Comparison of ENCODE assay signal across 8 mouse cellular contexts in the genomic region with DNA sequence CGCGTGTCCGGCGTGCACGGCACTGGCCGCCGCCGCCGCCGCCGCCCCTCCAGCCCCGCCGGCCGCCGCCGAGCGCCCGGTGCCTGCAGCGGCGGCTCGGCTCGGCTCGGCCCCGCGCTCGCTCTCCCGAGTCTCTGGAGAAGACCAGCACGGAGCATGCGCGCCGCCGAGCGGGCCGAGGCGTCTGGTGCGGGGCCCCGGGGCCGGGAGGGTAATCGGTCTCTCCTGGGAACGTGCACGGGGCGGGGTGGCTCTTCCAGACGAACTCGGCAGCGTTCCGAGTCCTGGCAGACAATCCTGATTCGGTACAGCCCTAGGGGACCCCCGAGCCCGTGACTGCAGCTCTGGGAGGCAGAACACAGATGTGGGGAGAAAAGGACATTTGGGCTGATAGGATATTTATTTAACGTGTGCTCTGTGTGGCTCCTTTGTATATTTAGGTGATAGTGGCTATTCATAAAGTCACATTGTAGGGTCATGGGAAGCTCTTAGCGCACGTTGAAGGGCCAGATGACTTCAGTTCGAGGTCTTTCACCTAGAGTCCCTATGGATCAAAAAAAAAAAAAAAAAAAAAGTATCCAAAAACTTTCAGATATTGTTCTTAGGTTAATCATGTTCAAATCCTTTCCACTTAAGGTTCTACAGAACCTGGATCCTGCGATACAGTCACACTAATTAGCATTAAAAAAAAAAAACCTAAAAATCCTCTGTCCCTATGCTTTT. TPM values are rescaled to one million over a fixed set of nuclear protein-coding genes. Genes with fewer than 3 reads are reported as not detected.
DNase-seq lines count a peak whose midpoint lies in the region; ATAC-seq and TF ChIP-seq lines count a peak whose summit lies in the region.

No protein-coding gene starts in this region.

- peak overlapping the region; percentile 68 for H3K4me2 ChIP-seq in embryonic facial prominence, embryonic 15.5 days (replicated peaks)
- H3K4me2 ChIP-seq in kidney, embryonic 14.5 days (replicated peaks; ENCODE audit: low read depth, low read length) = peak overlapping the region; percentile 64
- H3K4me2 ChIP-seq in myocyte (ENCODE audit: low read depth) = peak overlapping the region; percentile 97

- TF ChIP-seq POLR2A in bone marrow macrophage, adult 2 months (IDR thresholded peaks at IDR 0.05; ENCODE audit: borderline replicate concordance, low read depth, low read length) = no peak
- 0 out of 2 replicates have a peak, but pooled peaks have one; percentile 32 for TF ChIP-seq POLR2A in liver, adult 2 months (IDR thresholded peaks at IDR 0.05; ENCODE audit: extremely low read depth, insufficient read depth, low read length)
- peak; percentile 68 for TF ChIP-seq POLR2A in myocyte (IDR thresholded peaks at IDR 0.05; ENCODE audit: insufficient read length, low read depth)

- H3K27me3 ChIP-seq in C2C12 (ENCODE audit: control insufficient read depth, insufficient read depth, insufficient read length) (no peaks in the 10 kb centered on the region), myocyte (ENCODE audit: control insufficient read depth, insufficient read depth, insufficient read length) (no peaks in the 10 kb centered on the region)
- no peaks in the 10 kb centered on the region for H3K27me3 ChIP-seq in embryonic facial prominence, embryonic 15.5 days
- no peaks in the 10 kb centered on the region for H3K27me3 ChIP-seq in kidney, embryonic 14.5 days (ENCODE audit: control insufficient read depth, insufficient read depth, low read length)
- no peaks in the 10 kb centered on the region for H3K27me3 ChIP-seq in liver, adult 2 months (ENCODE audit: control insufficient read depth, insufficient read depth, low read length)

- H3K79me3 ChIP-seq in C2C12 (ENCODE audit: low read depth) = peaks cover 26% of the 10 kb centered on the region

- peak; percentile 85 to 87 for DNase-seq in heart, adult 9 months (ENCODE audit: low spot score in 2 of 2)
- peak; percentile 69 for DNase-seq in liver, adult 2 months (ENCODE audit: extremely low read depth, low read depth, low spot score)
- DNase-seq in spleen, postnatal 4 days (ENCODE audit: low spot score in 2 of 2) = peak; percentile 86 to 93

- TF ChIP-seq CTCF in C2C12 (IDR thresholded peaks at IDR 0.05; ENCODE audit: control insufficient read depth, insufficient read depth, insufficient read length) = no peak
- no peak for TF ChIP-seq CTCF in bone marrow macrophage, adult 2 months (IDR thresholded peaks at IDR 0.05; ENCODE audit: low read depth, low read length)
- peak; percentile 24; the same call in 1 of the 2 replicates for TF ChIP-seq CTCF in liver, adult 2 months (IDR thresholded peaks at IDR 0.05; ENCODE audit: low read depth, low read length)

- no peaks in the 10 kb centered on the region for H3K36me3 ChIP-seq in C2C12 (ENCODE audit: control insufficient read depth, insufficient read depth)
- H3K36me3 ChIP-seq in embryonic facial prominence, embryonic 15.5 days = no peaks in the 10 kb centered on the region
- H3K36me3 ChIP-seq in kidney, embryonic 14.5 days (ENCODE audit: control insufficient read depth, insufficient read depth, low read length) = no peaks in the 10 kb centered on the region
- no peaks in the 10 kb centered on the region for H3K36me3 ChIP-seq in liver, adult 2 months (ENCODE audit: control insufficient read depth, insufficient read depth, low read length)
- H3K36me3 ChIP-seq in myocyte (ENCODE audit: control insufficient read depth, insufficient read depth) = no peaks in the 10 kb centered on the region

- H3K9ac ChIP-seq in embryonic facial prominence, embryonic 15.5 days = peak overlapping the region; percentile 95
- peak overlapping the region; percentile 95 for H3K9ac ChIP-seq in kidney, embryonic 14.5 days (ENCODE audit: low read depth, low read length)
- peak overlapping the region; percentile 97 for H3K9ac ChIP-seq in liver, adult 2 months (ENCODE audit: low read depth, low read length)

- H3ac ChIP-seq in C2C12 (ENCODE audit: control insufficient read depth, insufficient read length, low read depth) = peak overlapping the region; percentile 90
- peak overlapping the region; percentile 98 for H3ac ChIP-seq in myocyte (ENCODE audit: control insufficient read depth, insufficient read length)

- H3K27ac ChIP-seq in bone marrow macrophage, adult 2 months (ENCODE audit: insufficient read depth, low read depth, low read length) = peak overlapping the region; percentile 76
- peak overlapping the region; percentile 97 for H3K27ac ChIP-seq in embryonic facial prominence, embryonic 15.5 days (replicated peaks)
- H3K27ac ChIP-seq in kidney, embryonic 14.5 days (ENCODE audit: low read depth, low read length) = peak overlapping the region; percentile 97
- peak overlapping the region; percentile 98 for H3K27ac ChIP-seq in liver, adult 2 months (replicated peaks; ENCODE audit: insufficient read depth, low read depth, low read length)

- no peaks in the 10 kb centered on the region for H3K9me3 ChIP-seq in embryonic facial prominence, embryonic 15.5 days (replicated peaks)
- no peaks in the 10 kb centered on the region for H3K9me3 ChIP-seq in kidney, embryonic 14.5 days (ENCODE audit: control insufficient read depth, low read length)

- peak overlapping the region; percentile 63 for H3K4me3 ChIP-seq in C2C12 (ENCODE audit: insufficient read depth, poor library complexity, severe bottlenecking)
- H3K4me3 ChIP-seq in bone marrow macrophage, adult 2 months (ENCODE audit: insufficient read depth, low read length) = peak overlapping the region; percentile 84
- H3K4me3 ChIP-seq in embryonic facial prominence, embryonic 15.5 days (replicated peaks) = peak overlapping the region; percentile 98
- H3K4me3 ChIP-seq in kidney, embryonic 14.5 days (ENCODE audit: low read length) = peak overlapping the region; percentile 92
- peak overlapping the region; percentile 92 for H3K4me3 ChIP-seq in liver, adult 2 months (ENCODE audit: insufficient read depth, low read depth, low read length)
- peak overlapping the region; percentile 61 for H3K4me3 ChIP-seq in myocyte

- peak; percentile 91 for ATAC-seq in embryonic facial prominence, embryonic 15.5 days (ENCODE audit: insufficient number of reproducible peaks, low FRiP score, low TSS enrichment, low read depth)
- ATAC-seq in kidney, embryonic 14.5 days (ENCODE audit: low FRiP score, low TSS enrichment) = peak; percentile 89

- H3K4me1 ChIP-seq in bone marrow macrophage, adult 2 months (ENCODE audit: control insufficient read depth, insufficient read depth, low read length) = peaks cover 10% of the 10 kb centered on the region
- H3K4me1 ChIP-seq in embryonic facial prominence, embryonic 15.5 days = peaks cover 17% of the 10 kb centered on the region
- peaks cover 7% of the 10 kb centered on the region for H3K4me1 ChIP-seq in kidney, embryonic 14.5 days (ENCODE audit: control insufficient read depth, insufficient read depth, low read length)
- H3K4me1 ChIP-seq in liver, adult 2 months (ENCODE audit: control insufficient read depth, insufficient read depth, low read length) = peaks cover 19% of the 10 kb centered on the region

- H3K79me2 ChIP-seq in C2C12 (ENCODE audit: control insufficient read depth, insufficient read depth) (peaks cover 42% of the 10 kb centered on the region), myocyte (ENCODE audit: control insufficient read depth, insufficient read depth) (peaks cover 39% of the 10 kb centered on the region)
- peaks cover 14% of the 10 kb centered on the region for H3K79me2 ChIP-seq in liver, adult 2 months (ENCODE audit: control insufficient read depth, insufficient read depth, low read length)

- WGBS in embryonic facial prominence, embryonic 15.5 days = under 1% methylated on average over 34 of the region's 54 CpGs
- WGBS in kidney, embryonic 14.5 days = 1% methylated on average over 49 of the region's 54 CpGs
- 2% methylated on average over 54 of the region's 54 CpGs for WGBS in liver, adult 2 months

TF ChIP-seq in C2C12, 6 proteins besides CTCF, POLR2A, EP300 and RAD21:
- no peak for TF ChIP-seq USF1 (IDR thresholded peaks at IDR 0.05; ENCODE audit: low read depth)

TF ChIP-seq in myocyte, 11 proteins besides CTCF, POLR2A, EP300 and RAD21:
- TF ChIP-seq MYOG (IDR thresholded peaks at IDR 0.05; ENCODE audit: control insufficient read depth in 1 of 3, insufficient read depth in 1 of 3, insufficient read length in 2 of 3, low read depth in 2 of 3) = peak in 1 of 3 experiments; percentile 4
- TF ChIP-seq TCF12 (IDR thresholded peaks at IDR 0.05; ENCODE audit: insufficient read depth, poor library complexity, severe bottlenecking) = no peak

RNA-seq across cellular contexts. Expression of a gene that starts 0.6 kb away (rescaled TPM):
- polyA plus RNA-seq in C2C12 (2012; fragmentation: generic; extraction: Trizol) (3.0 TPM), myocyte (2012; fragmentation: generic; extraction: Trizol) (6.0 TPM)
- polyA plus RNA-seq in bone marrow macrophage, adult 2 months (2012; ENCODE audit: insufficient read depth, insufficient read length, missing spikeins) = 35.3 and 35.8 TPM in 2 replicates
- polyA plus RNA-seq in embryonic facial prominence, embryonic 15.5 days (2015; fragmentation: Nextera tagmentation; extraction: Ambion mirVana) = 10.3 and 10.7 TPM in 2 replicates
- polyA plus RNA-seq in kidney, embryonic 14.5 days (2014; fragmentation: Nextera tagmentation; extraction: Ambion mirVana) = 12.0 and 12.9 TPM in 2 replicates
- 11.1 and 11.9 TPM in 2 replicates for total RNA-seq in liver, adult 2 months (2014; rRNA removed)
- polyA plus RNA-seq in liver, adult 2 months (2012; rRNA removed) = 5.5 and 7.3 TPM in 2 replicates

RNA-seq across cellular contexts. Expression of a gene that starts 42.4 kb away (rescaled TPM):
- polyA plus RNA-seq in C2C12 (2012; fragmentation: generic; extraction: Trizol) (3.8 TPM), myocyte (2012; fragmentation: generic; extraction: Trizol) (2.8 TPM)
- 3.5 and 4.0 TPM in 2 replicates for polyA plus RNA-seq in bone marrow macrophage, adult 2 months (2012; ENCODE audit: insufficient read depth, insufficient read length, missing spikeins)
- polyA plus RNA-seq in embryonic facial prominence, embryonic 15.5 days (2015; fragmentation: Nextera tagmentation; extraction: Ambion mirVana) = 17.2 and 17.3 TPM in 2 replicates
- polyA plus RNA-seq in kidney, embryonic 14.5 days (2014; fragmentation: Nextera tagmentation; extraction: Ambion mirVana) = 12.6 and 19.5 TPM in 2 replicates
- 38.9 and 41.5 TPM in 2 replicates for total RNA-seq in liver, adult 2 months (2014; rRNA removed)
- 17.9 and 19.6 TPM in 2 replicates for polyA plus RNA-seq in liver, adult 2 months (2012; rRNA removed)

RNA-seq across cellular contexts. Expression of a gene that starts 42.5 kb away (rescaled TPM):
- polyA plus RNA-seq in C2C12 (2012; fragmentation: generic; extraction: Trizol) (2.6 TPM), myocyte (2012; fragmentation: generic; extraction: Trizol) (9.3 TPM)
- polyA plus RNA-seq in bone marrow macrophage, adult 2 months (2012; ENCODE audit: insufficient read depth, insufficient read length, missing spikeins) = 9.8 and 13.8 TPM in 2 replicates
- 32.5 and 35.0 TPM in 2 replicates for polyA plus RNA-seq in embryonic facial prominence, embryonic 15.5 days (2015; fragmentation: Nextera tagmentation; extraction: Ambion mirVana)
- polyA plus RNA-seq in kidney, embryonic 14.5 days (2014; fragmentation: Nextera tagmentation; extraction: Ambion mirVana) = 29.4 and 37.6 TPM in 2 replicates
- total RNA-seq in liver, adult 2 months (2014; rRNA removed) = 6.2 and 8.6 TPM in 2 replicates
- polyA plus RNA-seq in liver, adult 2 months (2012; rRNA removed) = 9.0 and 9.9 TPM in 2 replicates

Comparison
In these comparisons a context has a peak if more than half of its experiments do, and no peak if none do; other contexts are left out.
1. Peak in every context shown above with its lines: DNase-seq, ATAC-seq, H3K4me3 ChIP-seq and H3K27ac ChIP-seq.